Mouse (Mus musculus): ENCODE measurements around the gene Olfr1104.

- TF ChIP-seq CTCF (IDR thresholded peaks at IDR 0.05; ENCODE audit: control insufficient read depth, insufficient read depth, insufficient replicate concordance, low read depth, low read length): no peak
- no peak for TF ChIP-seq POLR2A (IDR thresholded peaks at IDR 0.05; ENCODE audit: control insufficient read depth, low read depth, low read length)
Measured at GRCm38 (mm10) chr2:86991121-86991520, 35.8 kb downstream of the Olfr1104 start, which contains the start of gene Olfr1101.

All from testis, adult 2 months (tissue).